Mouse (Mus musculus) mouse embryonic stem cell (cell line): ENCODE data around the gene Cstb.
"Not testable (repeated sequence)": the region's sequence is repeated elsewhere in the genome, so short reads cannot be mapped to it uniquely, and the experiment has no call there.

ENCODE experiments used
- in situ Hi-C, 2 experiments: fragments of 300-500 bp; cut with MboI; formaldehyde crosslinking; loops; 1 replicate in 1 of 2; 3 replicates in 1 of 2; pipeline ENCODE4 v1.14.3; 2019 to 2020; ENCODE audit warnings: low sequenced_read_pairs in 2 of 2, low pct_unique_long_range_greater_than_20kb in 1 of 2, mixed read lengths in 1 of 2; ENCODE audit not compliant: unreplicated experiment in 1 of 2

Gene Cstb

GRCm38 (mm10) chr10:78412319-78413151 is 12.9 kb upstream of the Cstb start, which contains the start of gene Rrp1:
Gene Rrp1 (minus strand): TSS chr10:78413043.
- in situ Hi-C loops, result no loop called here

- in situ Hi-C loops, result no loop called here
Measured at GRCm38 (mm10) chr10:78413152-78413520, 12.3 kb upstream of the Cstb start.

DNA sequence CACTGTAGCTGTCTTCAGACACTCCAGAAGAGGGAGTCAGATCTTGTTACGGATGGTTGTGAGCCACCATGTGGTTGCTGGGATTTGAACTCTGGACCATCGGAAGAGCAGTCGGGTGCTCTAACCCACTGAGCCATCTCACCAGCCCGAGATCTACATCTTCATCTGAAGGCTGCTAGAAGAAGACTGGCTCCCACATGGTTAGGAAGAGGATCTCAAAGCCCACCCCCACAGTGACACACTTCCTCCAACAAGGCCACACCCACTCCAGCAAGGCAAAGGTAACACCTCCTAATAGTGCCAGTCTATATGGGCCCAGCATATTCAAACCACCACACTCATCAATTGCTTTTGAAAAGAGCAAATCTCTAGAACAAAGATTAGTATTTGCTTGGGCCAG is 10.5 kb upstream of the Cstb start:
- in situ Hi-C loops, result not testable (repeated sequence)

- in situ Hi-C loops, result no loop called here
Measured at GRCm38 (mm10) chr10:78417888-78418287, 7.6 kb upstream of the Cstb start.

DNA sequence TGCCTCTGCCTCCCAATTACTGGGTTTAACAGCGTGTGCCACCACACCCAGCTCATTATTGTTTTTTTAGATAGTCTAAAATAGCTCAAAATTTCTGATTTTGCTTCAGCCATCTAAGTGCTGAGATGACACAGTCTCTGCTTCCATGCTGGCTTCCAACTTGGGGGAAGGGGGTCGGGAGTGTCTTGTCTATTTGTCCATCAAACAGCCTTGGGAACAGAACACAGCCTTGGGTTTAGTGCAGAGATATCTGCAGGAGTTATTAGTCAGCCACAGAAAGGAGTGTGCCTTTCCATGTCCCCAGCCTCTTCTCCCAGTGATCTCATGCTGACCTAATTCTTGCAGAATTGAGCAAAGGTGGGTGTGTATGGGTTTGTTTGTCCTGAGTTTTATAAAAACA is 6.7 kb upstream of the Cstb start:
- in situ Hi-C loops, result no loop called here

- in situ Hi-C loops, result no loop called here
Measured at GRCm38 (mm10) chr10:78420929-78421328, 4.5 kb upstream of the Cstb start.

DNA sequence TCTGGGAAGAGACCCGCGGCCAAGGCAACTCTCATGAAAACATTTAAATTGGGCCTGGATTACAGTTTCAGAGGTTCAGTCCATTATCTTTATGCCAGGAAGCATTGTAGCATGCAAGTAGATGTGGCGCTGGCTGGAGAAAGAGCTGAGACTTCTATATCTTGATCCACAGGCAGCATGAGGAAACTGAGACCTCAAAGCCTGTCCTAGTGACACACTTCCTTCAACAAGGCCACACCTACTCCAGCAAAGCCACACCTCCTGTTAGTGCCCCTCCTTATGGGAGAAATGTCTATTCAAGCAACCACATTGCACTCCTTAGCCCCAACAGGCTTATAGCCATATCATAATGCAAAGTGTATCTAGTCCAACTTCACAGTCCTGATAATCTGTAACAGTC is 2.9 kb upstream of the Cstb start:
- in situ Hi-C loops, result no loop called here

DNA sequence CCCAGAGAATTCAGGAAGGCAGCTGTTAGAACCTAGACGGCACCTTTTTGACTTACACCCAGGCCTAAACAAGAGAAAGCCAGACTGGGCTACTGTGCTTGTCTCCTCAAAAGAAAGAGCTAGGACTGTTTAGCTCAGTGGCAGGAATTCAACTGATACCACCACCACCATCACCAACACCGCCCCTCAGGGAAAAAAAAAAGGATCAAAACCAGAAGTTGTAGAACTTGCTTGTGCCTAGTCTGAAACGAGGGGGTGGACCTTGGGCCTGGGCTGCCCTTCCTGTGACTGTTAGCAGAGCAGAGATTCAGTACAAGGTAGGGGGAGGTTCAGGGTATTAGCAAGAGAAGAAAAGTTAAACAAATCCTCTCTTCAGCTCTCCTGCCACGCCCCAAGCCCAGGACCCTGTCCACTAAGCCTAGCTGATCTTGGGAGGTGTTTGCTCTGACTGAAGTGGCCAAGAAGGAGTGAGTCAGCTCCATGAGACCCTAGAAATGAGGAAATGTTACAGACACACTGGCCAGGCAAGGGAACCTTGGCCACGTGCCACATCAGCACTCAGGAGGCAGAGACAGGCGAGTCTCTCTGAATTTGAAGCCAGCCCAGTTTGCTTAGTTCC is 757 bp downstream of the Cstb start:
- in situ Hi-C loops, result no loop called here

DNA sequence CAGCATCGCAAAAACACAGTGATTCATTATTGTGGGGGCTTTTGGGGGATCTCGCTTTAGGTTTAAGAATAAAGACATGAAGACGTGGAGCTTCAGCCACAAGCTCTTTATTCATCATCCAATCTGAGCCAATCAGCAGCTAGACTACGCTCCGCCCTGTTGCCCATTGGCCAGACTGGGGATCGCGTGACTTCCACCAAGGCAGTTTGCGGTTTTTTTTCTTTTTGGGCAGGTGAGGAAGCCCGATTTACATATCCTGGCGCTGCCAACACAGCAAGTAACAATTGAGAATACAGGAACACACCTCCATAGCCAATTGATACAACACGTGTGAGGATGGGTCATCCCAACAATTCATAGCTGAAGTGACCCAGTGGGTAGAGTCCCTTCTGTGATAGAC is 2.6 kb downstream of the Cstb start:
- in situ Hi-C loops, result no loop called here

- in situ Hi-C loops, result no loop called here
Measured at GRCm38 (mm10) chr10:78429180-78429579, 3.7 kb downstream of the Cstb start.

DNA sequence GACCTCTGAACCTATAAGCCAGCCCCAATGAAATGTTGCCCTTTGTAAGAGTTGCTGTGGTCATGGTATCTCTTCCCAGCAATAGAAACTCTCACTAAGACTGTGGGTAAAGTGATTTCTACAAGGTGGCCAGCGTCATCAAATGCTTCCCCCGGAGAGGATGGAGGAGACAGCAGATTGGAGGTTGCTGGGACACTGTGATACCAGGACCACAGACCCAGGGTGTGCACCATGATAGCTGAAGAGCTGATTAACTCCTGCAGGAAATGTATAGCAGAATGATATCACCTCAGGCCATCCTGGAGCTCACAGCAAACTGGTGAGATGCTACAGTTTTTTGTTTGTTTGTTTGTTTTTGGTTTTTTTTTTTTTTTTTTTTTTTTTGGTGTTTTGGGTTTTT is 4.3 kb downstream of the Cstb start:
- in situ Hi-C loops, result no loop called here

DNA sequence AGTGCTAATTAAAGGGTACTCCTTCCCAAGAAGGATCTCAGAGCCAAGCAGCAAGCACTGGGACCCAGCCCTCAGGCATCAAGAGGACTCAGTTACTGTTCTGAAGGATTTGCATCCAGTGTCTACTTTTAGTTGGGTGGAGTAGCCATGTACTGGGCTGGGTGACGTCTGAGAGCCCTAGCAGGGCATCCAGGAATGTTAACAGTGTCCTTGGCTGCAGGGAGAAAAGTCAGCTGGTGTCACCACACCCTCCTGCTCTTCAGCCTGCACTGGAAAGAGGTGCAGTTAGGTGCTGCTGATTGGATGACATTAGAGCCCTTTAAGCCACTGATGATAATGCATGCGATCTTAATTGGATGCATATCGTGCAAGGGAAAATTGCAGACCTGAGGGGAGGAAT is 7.4 kb downstream of the Cstb start:
- in situ Hi-C loops, result no loop called here

GRCm38 (mm10) chr10:78438094-78438493 is 12.6 kb downstream of the Cstb start:
- in situ Hi-C loops, result no loop called here

GRCm38 (mm10) chr10:78439550-78439949 is 14.1 kb downstream of the Cstb start:
- in situ Hi-C loops, result no loop called here

DNA sequence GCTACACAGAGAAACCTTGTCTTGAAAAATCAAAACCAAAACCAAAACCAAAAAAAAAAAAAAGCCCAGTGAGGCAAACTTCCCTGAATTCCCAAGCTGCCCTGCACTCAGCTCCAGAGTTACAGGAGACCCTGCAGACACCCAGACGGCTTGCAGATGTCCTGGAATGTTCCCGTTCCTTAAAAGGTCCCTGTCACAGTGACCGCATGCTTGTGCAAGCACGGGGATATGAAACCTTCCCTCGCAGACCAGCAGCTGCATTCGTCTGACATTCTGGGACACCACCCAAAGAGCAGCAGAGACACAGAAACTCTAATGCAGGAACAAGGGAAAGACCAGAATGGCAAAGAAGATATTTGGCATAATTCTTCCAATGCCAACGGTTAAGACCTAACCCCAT is 14.5 kb downstream of the Cstb start:
- in situ Hi-C loops, result no loop called here

- in situ Hi-C loops, result no loop called here
Measured at GRCm38 (mm10) chr10:78440812-78441211, 15.3 kb downstream of the Cstb start.

- in situ Hi-C loops, result no loop called here
Measured at GRCm38 (mm10) chr10:78441606-78442005, 16.1 kb downstream of the Cstb start.

DNA sequence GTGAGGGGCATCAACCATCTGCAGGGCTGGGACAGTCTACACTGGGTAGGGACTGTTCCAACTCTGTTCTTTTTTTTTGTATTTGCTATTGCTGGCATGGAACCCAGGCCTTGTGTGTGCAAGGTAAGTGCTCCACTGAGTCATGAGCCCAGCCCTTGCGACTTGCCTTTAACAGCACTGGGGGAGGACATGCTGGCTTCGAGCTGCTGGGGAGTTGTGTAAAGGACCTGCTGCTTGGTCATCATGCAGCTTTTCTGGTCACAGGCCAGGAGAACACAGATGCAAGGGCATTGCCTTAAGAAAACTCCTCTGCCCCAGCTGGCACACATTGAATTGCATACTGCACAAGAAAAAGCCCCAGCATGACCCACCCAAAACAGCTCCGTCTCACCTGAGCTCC is 16.8 kb downstream of the Cstb start:
- in situ Hi-C loops, result no loop called here

GRCm38 (mm10) chr10:78446195-78446594 is 20.7 kb downstream of the Cstb start:
- in situ Hi-C loops, result no loop called here

- in situ Hi-C loops, result no loop called here
Measured at GRCm38 (mm10) chr10:78447396-78447795, 21.9 kb downstream of the Cstb start.
